Mouse (Mus musculus) bone marrow macrophage, adult 2 months (primary cell): ENCODE data around the gene Ddx5. TPM values are rescaled to one million over a fixed set of nuclear protein-coding genes. Genes with fewer than 3 reads are reported as not detected.
"Not testable (repeated sequence)": the region's sequence is repeated elsewhere in the genome, so short reads cannot be mapped to it uniquely, and the experiment has no call there.

ENCODE experiments used
- H3K27ac ChIP-seq: 2 replicates; pipeline ENCODE4 v1.5.1; 2012; ENCODE audit warnings: low read depth, low read length; ENCODE audit not compliant: insufficient read depth
- H3K4me1 ChIP-seq: 2 replicates; pipeline ENCODE4 v1.6.1; 2012; ENCODE audit warnings: low read length; ENCODE audit not compliant: control insufficient read depth, insufficient read depth
- H3K4me3 ChIP-seq: 2 replicates; pipeline ENCODE4 v1.5.1; 2012; ENCODE audit warnings: mild to moderate bottlenecking, low read length, moderate library complexity; ENCODE audit not compliant: insufficient read depth
- CTCF ChIP-seq: IDR thresholded peaks from 2 replicates; pipeline ENCODE4 v1.5.1; 2012; ENCODE audit warnings: low read depth, mild to moderate bottlenecking, low read length, moderate library complexity
- POLR2A ChIP-seq: IDR thresholded peaks from 2 replicates; pipeline ENCODE4 v1.6.1; 2012; ENCODE audit warnings: mild to moderate bottlenecking, low read depth, low read length, borderline replicate concordance
- polyA plus RNA-seq: library from polyadenylated mRNA; stranded (reverse); fragments of >200 nt; gene quantifications from 2 replicates; pipeline ENCODE4 v1.2.4, GENCODE M21; 2012; ENCODE audit not compliant: missing spikeins, insufficient read depth, insufficient read length

Gene Ddx5
- polyA plus RNA-seq, 1 experiment, result 1,156 TPM

GRCm38 (mm10) chr11:106818341-106818740 is 29.4 kb upstream of the Ddx5 start:
- TF ChIP-seq CTCF (no peak), POLR2A (no peak)
- no peak overlapping the region for H3K4me3 ChIP-seq
- H3K27ac ChIP-seq, result peak overlapping the region; percentile 86
- H3K4me1 ChIP-seq, result peaks cover 59% of the 10 kb centered on the region

- Histone ChIP-seq H3K4me1 (peaks cover 53% of the 10 kb centered on the region), H3K27ac (peak overlapping the region; percentile 86; the same call in 1 of the 2 replicates), H3K4me3 (no peak overlapping the region)
- TF ChIP-seq POLR2A (no peak), CTCF (no peak)
Observed at GRCm38 (mm10) chr11:106817808-106818207, 28.8 kb upstream of the Ddx5 start.

GRCm38 (mm10) chr11:106817156-106817555 is 28.2 kb upstream of the Ddx5 start:
- Histone ChIP-seq H3K4me3 (no peak overlapping the region), H3K27ac (no peak overlapping the region), H3K4me1 (peaks cover 48% of the 10 kb centered on the region)
- no peak for TF ChIP-seq CTCF
- TF ChIP-seq POLR2A, result no peak

GRCm38 (mm10) chr11:106816316-106816715 is 27.3 kb upstream of the Ddx5 start:
- TF ChIP-seq POLR2A (no peak), CTCF (no peak)
- no peak overlapping the region for H3K27ac ChIP-seq
- H3K4me3 ChIP-seq, result no peak overlapping the region
- H3K4me1 ChIP-seq, result peaks cover 44% of the 10 kb centered on the region

- no peak for TF ChIP-seq POLR2A
- no peak for TF ChIP-seq CTCF
- peaks cover 40% of the 10 kb centered on the region for H3K4me1 ChIP-seq
- H3K4me3 ChIP-seq, result no peak overlapping the region
- H3K27ac ChIP-seq, result 0 out of 2 replicates have a peak overlapping the region, but pooled peaks have one; percentile 1
Observed at GRCm38 (mm10) chr11:106815761-106816160, 26.8 kb upstream of the Ddx5 start.

- H3K4me3 ChIP-seq, result no peak overlapping the region
- H3K27ac ChIP-seq, result peak overlapping the region; percentile 25
- H3K4me1 ChIP-seq, result peaks cover 36% of the 10 kb centered on the region
- TF ChIP-seq CTCF, result no peak
- TF ChIP-seq POLR2A, result no peak
Observed at GRCm38 (mm10) chr11:106815331-106815730, 26.3 kb upstream of the Ddx5 start.

- Histone ChIP-seq H3K4me3 (no peak overlapping the region), H3K4me1 (peaks cover 31% of the 10 kb centered on the region), H3K27ac (peak overlapping the region; percentile 25)
- TF ChIP-seq POLR2A (no peak), CTCF (no peak)
Observed at GRCm38 (mm10) chr11:106814601-106815320, 25.8 kb upstream of the Ddx5 start.

- Histone ChIP-seq H3K27ac (no peak overlapping the region), H3K4me1 (peaks cover 12% of the 10 kb centered on the region)
Observed at GRCm38 (mm10) chr11:106812410-106813136, 23.6 kb upstream of the Ddx5 start.

GRCm38 (mm10) chr11:106807442-106807841 is 18.5 kb upstream of the Ddx5 start:
- H3K4me1 ChIP-seq, H3K4me3 ChIP-seq, H3K27ac ChIP-seq: not testable (repeated sequence)

More at GRCm38 (mm10) chr11:106812410-106813136, 23.6 kb upstream of the Ddx5 start:
- no peak overlapping the region for H3K4me3 ChIP-seq
- TF ChIP-seq CTCF (no peak), POLR2A (no peak)

GRCm38 (mm10) chr11:106802069-106802627 is 13.2 kb upstream of the Ddx5 start:
- Histone ChIP-seq H3K4me3 (no peak overlapping the region), H3K27ac (no peak overlapping the region), H3K4me1 (peaks cover 9% of the 10 kb centered on the region)
- TF ChIP-seq CTCF, result no peak
- TF ChIP-seq POLR2A, result no peak
